Mouse (Mus musculus): ENCODE results near the gene Qprt.

DNA sequence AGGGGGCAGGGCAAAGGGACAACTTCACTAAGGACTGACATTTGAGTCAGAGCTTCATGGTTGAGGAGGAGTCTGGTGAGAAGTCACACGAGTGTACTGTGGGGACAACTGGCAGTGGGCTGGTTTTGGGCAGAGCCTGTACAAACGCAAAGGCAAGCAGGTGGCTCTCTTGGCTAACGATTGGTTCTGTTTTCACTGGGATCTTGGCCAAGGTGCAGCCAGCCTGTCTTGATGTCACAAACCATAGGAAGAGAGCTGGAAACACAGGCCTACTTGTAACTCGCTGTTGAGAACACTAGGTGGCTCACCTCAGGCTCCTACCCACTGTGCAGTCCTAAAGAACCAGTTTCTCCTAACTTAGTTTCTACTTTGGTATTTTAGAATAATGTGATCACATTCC lies 7.6 kb upstream of the Qprt start:
- TF ChIP-seq CTCF (IDR thresholded peaks at IDR 0.05; ENCODE audit: low read depth): peak; percentile 75
- TF ChIP-seq EP300 (IDR thresholded peaks at IDR 0.05; ENCODE audit: low read depth): no peak

Data from liver, embryonic 14.5 days (tissue).